In the genomic region with DNA sequence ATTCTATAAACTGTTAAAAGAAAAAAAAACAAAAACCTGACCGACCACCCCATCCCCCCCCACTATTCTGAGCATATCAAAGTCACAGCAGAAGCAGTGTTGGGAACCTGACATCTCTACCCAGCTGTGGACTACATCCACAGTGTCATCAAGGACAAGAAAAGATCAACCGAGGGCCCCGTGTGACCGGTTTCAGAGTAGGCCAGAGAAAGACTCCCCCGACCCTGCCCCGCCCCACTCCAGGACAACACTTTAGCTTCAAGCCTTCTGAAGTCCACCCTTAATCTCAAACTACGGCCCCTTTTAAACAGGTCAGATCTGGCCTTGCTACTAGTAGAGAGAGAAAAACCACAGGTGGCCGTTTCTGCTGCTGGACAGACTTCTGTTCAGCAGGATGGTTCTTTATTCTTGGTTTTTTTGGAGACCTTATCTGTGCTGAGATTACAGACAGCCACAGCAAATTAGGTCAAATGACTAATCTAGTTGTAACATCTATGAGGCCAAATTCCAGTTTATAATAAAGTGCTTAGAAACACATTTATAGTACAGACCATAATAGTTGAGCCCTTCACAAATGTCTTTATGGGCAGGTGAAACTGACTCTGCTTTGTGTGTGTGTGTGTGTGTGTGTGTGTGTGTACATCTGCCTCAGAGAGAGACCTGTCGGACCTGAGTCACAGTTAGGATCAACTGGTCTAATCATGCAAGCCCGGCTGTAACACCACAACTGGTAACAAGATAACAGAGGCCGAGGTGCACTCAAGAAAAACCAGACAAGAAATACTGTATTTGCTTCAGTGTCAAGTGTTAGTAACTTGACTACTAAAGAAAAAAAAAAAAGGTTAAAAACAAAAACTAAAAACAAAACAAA, we compare ENCODE assay signal across 8 mouse cellular contexts. TPM values are rescaled to one million over a fixed set of nuclear protein-coding genes. Genes with fewer than 3 reads are reported as not detected.
A peak's percentile ranks its signal among the peaks of the same experiment; 100 is the strongest.
DNase-seq lines count a peak whose midpoint lies in the region; ATAC-seq and TF ChIP-seq lines count a peak whose summit lies in the region.

No protein-coding gene starts in this region.

- WGBS in cerebellum, adult 2 months, result 3% methylated on average over 11 of the region's 11 CpGs
- 2% methylated on average over 11 of the region's 11 CpGs for whole genome bisulfite sequencing in heart, postnatal 0 days
- 3% methylated on average over 11 of the region's 11 CpGs for WGBS in liver, adult 2 months
- WGBS in stomach, embryonic 16.5 days, result 11% methylated on average over 11 of the region's 11 CpGs

- peak overlapping the region; percentile 51 for H3K4me3 ChIP-seq in cerebellum, adult 2 months (replicated peaks; ENCODE audit: insufficient read depth, low read depth, low read length)
- H3K4me3 ChIP-seq in bone marrow macrophage, adult 2 months (ENCODE audit: insufficient read depth, low read length), result peak overlapping the region; percentile 94
- H3K4me3 ChIP-seq in heart, postnatal 0 days (ENCODE audit: low read depth, low read length), result peak overlapping the region; percentile 98
- peak overlapping the region; percentile 52 for H3K4me3 ChIP-seq in liver, adult 2 months (ENCODE audit: insufficient read depth, low read depth, low read length)
- peak overlapping the region; percentile 95 for H3K4me3 ChIP-seq in stomach, embryonic 16.5 days (replicated peaks; ENCODE audit: low read length)

- DNase-seq in cerebellum, adult 2 months, result peak; percentile 32 to 38
- DNase-seq in cerebellum, postnatal 4 days (ENCODE audit: low spot score in 2 of 2), result no peak
- peak; percentile 69 for DNase-seq in heart, postnatal 0 days (ENCODE audit: low spot score)
- peak; percentile 67 for DNase-seq in liver, adult 2 months (ENCODE audit: extremely low read depth, low read depth, low spot score)
- no peak for DNase-seq in left cerebral cortex, postnatal 25 days (ENCODE audit: low spot score in 2 of 2)
- no peak for DNase-seq in spleen, postnatal 14 days (ENCODE audit: low spot score in 2 of 2)

- peaks cover 50% of the 10 kb centered on the region for H3K36me3 ChIP-seq in heart, postnatal 0 days (replicated peaks; ENCODE audit: control insufficient read depth, insufficient read depth, low read length)
- H3K36me3 ChIP-seq in liver, adult 2 months (ENCODE audit: control insufficient read depth, insufficient read depth, low read length), result peaks cover 15% of the 10 kb centered on the region
- H3K36me3 ChIP-seq in stomach, embryonic 16.5 days (ENCODE audit: control insufficient read depth, insufficient read depth, low read length), result peaks cover 3% of the 10 kb centered on the region; the same call in 1 of the 2 replicates

- peaks cover 22% of the 10 kb centered on the region for H3K4me1 ChIP-seq in cerebellum, adult 2 months (ENCODE audit: control insufficient read depth, insufficient read depth, low read length)
- peaks cover 16% of the 10 kb centered on the region for H3K4me1 ChIP-seq in bone marrow macrophage, adult 2 months (ENCODE audit: control insufficient read depth, insufficient read depth, low read length)
- H3K4me1 ChIP-seq in heart, postnatal 0 days (ENCODE audit: control insufficient read depth, insufficient read depth), result peaks cover 29% of the 10 kb centered on the region
- peaks cover 10% of the 10 kb centered on the region; the same call in 1 of the 2 replicates for H3K4me1 ChIP-seq in liver, adult 2 months (ENCODE audit: control insufficient read depth, insufficient read depth, low read length)
- H3K4me1 ChIP-seq in stomach, embryonic 16.5 days (ENCODE audit: control insufficient read depth, insufficient read depth, low read length), result peaks cover 36% of the 10 kb centered on the region

- no peak for TF ChIP-seq EP300 in heart, postnatal 0 days (IDR thresholded peaks at IDR 0.05; ENCODE audit: low read depth)

- intact Hi-C loops in left cerebral cortex, postnatal 25 days (cut with DNase I), result no loop called here

- TF ChIP-seq CTCF in cerebellum, adult 2 months (IDR thresholded peaks at IDR 0.05; ENCODE audit: borderline replicate concordance, insufficient read depth, low read depth, low read length), result no peak
- TF ChIP-seq CTCF in bone marrow macrophage, adult 2 months (IDR thresholded peaks at IDR 0.05; ENCODE audit: low read depth, low read length), result no peak
- TF ChIP-seq CTCF in heart, postnatal 0 days (IDR thresholded peaks at IDR 0.05; ENCODE audit: low read depth), result no peak
- no peak for TF ChIP-seq CTCF in liver, adult 2 months (IDR thresholded peaks at IDR 0.05; ENCODE audit: low read depth, low read length)

- H3K27me3 ChIP-seq in cerebellum, adult 2 months (ENCODE audit: control insufficient read depth, insufficient read depth, low read length), result no peaks in the 10 kb centered on the region
- no peaks in the 10 kb centered on the region for H3K27me3 ChIP-seq in heart, postnatal 0 days (ENCODE audit: control insufficient read depth, insufficient read depth, low read length)
- H3K27me3 ChIP-seq in liver, adult 2 months (ENCODE audit: control insufficient read depth, insufficient read depth, low read length), result no peaks in the 10 kb centered on the region
- no peaks in the 10 kb centered on the region for H3K27me3 ChIP-seq in stomach, embryonic 16.5 days (ENCODE audit: control insufficient read depth, insufficient read depth, low read length)

- peak overlapping the region; percentile 96 for H3K9ac ChIP-seq in heart, postnatal 0 days (replicated peaks; ENCODE audit: low read depth, low read length)
- peak overlapping the region; percentile 85 for H3K9ac ChIP-seq in liver, adult 2 months (ENCODE audit: low read depth, low read length)
- H3K9ac ChIP-seq in stomach, embryonic 16.5 days (ENCODE audit: low read length), result peak overlapping the region; percentile 78

- H3K4me2 ChIP-seq in heart, postnatal 0 days (ENCODE audit: low read depth, low read length), result peak overlapping the region; percentile 93
- H3K4me2 ChIP-seq in stomach, embryonic 16.5 days (ENCODE audit: low read depth, low read length), result peak overlapping the region; percentile 90

- H3K9me3 ChIP-seq in heart, postnatal 0 days (replicated peaks; ENCODE audit: control insufficient read depth, low read length), result no peaks in the 10 kb centered on the region
- no peaks in the 10 kb centered on the region for H3K9me3 ChIP-seq in stomach, embryonic 16.5 days (replicated peaks; ENCODE audit: control insufficient read depth, low read length)

- peaks cover 27% of the 10 kb centered on the region for H3K79me2 ChIP-seq in liver, adult 2 months (ENCODE audit: control insufficient read depth, insufficient read depth, low read length)

- ATAC-seq in heart, postnatal 0 days (ENCODE audit: insufficient read depth, low read depth), result no peak
- no peak for ATAC-seq in stomach, embryonic 16.5 days (ENCODE audit: insufficient read depth, low FRiP score)

- no peak for TF ChIP-seq POLR2A in cerebellum, adult 2 months (IDR thresholded peaks at IDR 0.05; ENCODE audit: borderline replicate concordance, insufficient read depth, low read length)
- TF ChIP-seq POLR2A in bone marrow macrophage, adult 2 months (IDR thresholded peaks at IDR 0.05; ENCODE audit: borderline replicate concordance, low read depth, low read length), result no peak
- no peak for TF ChIP-seq POLR2A in liver, adult 2 months (IDR thresholded peaks at IDR 0.05; ENCODE audit: extremely low read depth, insufficient read depth, low read length)

- H3K27ac ChIP-seq in cerebellum, adult 2 months (ENCODE audit: insufficient read depth, low read length), result peak overlapping the region; percentile 38; the same call in 1 of the 2 replicates
- H3K27ac ChIP-seq in bone marrow macrophage, adult 2 months (ENCODE audit: insufficient read depth, low read depth, low read length), result peak overlapping the region; percentile 92
- H3K27ac ChIP-seq in heart, postnatal 0 days (ENCODE audit: low read depth), result peak overlapping the region; percentile 98
- H3K27ac ChIP-seq in liver, adult 2 months (replicated peaks; ENCODE audit: insufficient read depth, low read depth, low read length), result peak overlapping the region; percentile 84
- H3K27ac ChIP-seq in stomach, embryonic 16.5 days (ENCODE audit: low read length), result peak overlapping the region; percentile 65

RNA-seq across cellular contexts. Expression of gene Irf2bp2, which starts 4.9 kb away (rescaled TPM):
- 42.0 and 42.4 TPM in 2 replicates for polyA plus RNA-seq in cerebellum, adult 2 months (2012; rRNA removed)
- 163 and 167 TPM in 2 replicates for polyA plus RNA-seq in bone marrow macrophage, adult 2 months (2012; ENCODE audit: insufficient read depth, insufficient read length, missing spikeins)
- total RNA-seq in heart, postnatal 0 days (2014; rRNA removed; ENCODE audit: low replicate concordance), result 132 and 175 TPM in 2 replicates
- 9.6 and 9.8 TPM in 2 replicates for polyA plus RNA-seq in heart, postnatal 0 days (2015; fragmentation: Nextera tagmentation; extraction: Ambion mirVana)
- 26.3 and 39.2 TPM in 2 replicates for total RNA-seq in liver, adult 2 months (2014; rRNA removed)
- 20.3 and 33.8 TPM in 2 replicates for polyA plus RNA-seq in liver, adult 2 months (2012; rRNA removed)
- 9.9 and 10.8 TPM in 2 replicates for polyA plus RNA-seq in stomach, embryonic 16.5 days (2015; fragmentation: Nextera tagmentation; extraction: Ambion mirVana)
- 10 to 100 TPM; 55.5 to 62.7 TPM for total RNA-seq in left cerebral cortex, postnatal 25 days (2021)

Comparison
In these comparisons a context has a peak if more than half of its experiments do, and no peak if none do; other contexts are left out.
1. DNase-seq: peak in cerebellum, adult 2 months (2 of 2), heart, postnatal 0 days (single experiment) and liver, adult 2 months (single experiment); none in cerebellum, postnatal 4 days (0 of 2), left cerebral cortex, postnatal 25 days (0 of 2) and spleen, postnatal 14 days (0 of 2).
2. H3K27ac ChIP-seq: peak in every context shown above with its lines; median percentile 98 in heart, postnatal 0 days; 92 in bone marrow macrophage, adult 2 months; 84 in liver, adult 2 months; 65 in stomach, embryonic 16.5 days; 38 in cerebellum, adult 2 months.
3. Peak in every context shown above with its lines, with median percentiles within 50 percentile points of each other: H3K4me3 ChIP-seq and H3K9ac ChIP-seq.